Mouse (Mus musculus): ENCODE measurements at regions not wholly inside any gene's neighbourhood (a gene's known extent, or its start where the extent isn't known, plus 50 kb on each side); places are given as distances from the start of the nearest gene placed in this dataset.

DNA sequence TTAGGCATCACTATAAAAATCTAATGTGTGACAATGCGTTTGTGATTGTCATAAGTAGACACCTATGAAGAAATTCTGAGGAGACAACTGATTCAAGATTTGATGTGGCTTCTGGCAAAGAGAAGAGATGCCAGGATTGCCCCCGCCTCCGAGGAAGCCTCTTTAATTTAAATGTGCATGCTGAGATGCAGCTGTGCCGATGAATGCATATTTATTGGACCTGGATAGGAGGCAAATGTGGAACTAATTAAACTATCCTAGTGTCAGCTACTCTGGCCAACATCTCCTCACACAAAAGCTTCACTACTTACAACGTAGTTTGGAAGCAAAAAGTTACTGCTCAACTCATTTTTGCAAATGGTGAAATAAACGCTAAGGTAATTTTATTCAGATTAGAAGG is 173.4 kb upstream of the Dph6 start:
- in situ Hi-C loops (cut with MboI, MseI): no loop called here

DNA sequence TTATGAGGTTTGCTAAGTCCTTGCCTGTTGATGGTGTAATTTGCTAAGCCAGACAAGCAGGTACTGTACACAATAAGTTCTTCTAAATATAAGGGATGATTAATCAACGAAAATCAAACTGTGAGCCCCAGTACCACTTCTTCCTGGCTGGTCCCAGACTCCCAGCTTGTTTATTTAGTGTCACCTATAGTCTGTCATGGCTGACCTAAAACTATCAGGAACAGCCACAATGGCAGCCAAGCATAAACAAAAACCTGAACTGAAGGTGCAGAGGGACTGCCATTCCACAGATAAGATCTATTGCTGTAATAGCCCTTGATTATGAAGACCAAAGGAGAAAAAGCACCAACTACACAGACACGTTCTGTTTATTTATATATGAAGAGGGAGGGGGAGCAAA is 180.9 kb upstream of the Dph6 start:
- in situ Hi-C loops (cut with MboI, MseI): no loop called here

DNA sequence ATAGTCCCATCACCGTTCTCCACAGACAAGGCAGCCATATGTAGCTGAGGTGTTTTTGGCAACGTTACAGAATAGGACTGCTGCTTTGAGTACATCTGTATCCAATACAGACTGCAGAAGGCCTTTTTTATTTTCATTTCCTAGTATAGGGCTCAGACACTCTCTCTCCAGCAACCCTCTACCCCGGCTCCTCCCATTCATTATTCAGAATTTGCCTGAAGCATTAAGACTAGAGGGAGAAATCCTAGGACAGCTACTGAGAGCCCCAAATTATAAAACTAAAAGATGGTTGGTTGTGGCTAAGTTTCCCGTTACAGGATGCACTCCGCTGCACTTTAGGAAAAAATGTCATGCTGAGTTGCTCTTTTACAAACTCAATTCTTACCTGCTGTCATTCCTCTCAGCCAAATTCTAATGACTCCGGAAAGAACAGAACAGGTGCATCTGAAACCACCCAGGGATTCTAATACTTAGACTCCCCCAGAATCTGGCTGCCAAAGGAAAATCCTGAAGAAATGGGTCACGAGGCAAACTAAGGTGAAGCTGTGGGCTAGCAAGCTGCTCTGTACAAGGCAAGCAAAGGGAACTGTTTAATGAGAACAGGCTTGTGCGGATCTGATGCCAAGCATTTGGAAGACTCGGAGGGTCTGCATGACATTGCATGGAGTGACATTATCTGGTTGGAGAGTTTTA is 189.1 kb upstream of the Dph6 start:
- in situ Hi-C loops (cut with MboI, MseI): no loop called here

DNA sequence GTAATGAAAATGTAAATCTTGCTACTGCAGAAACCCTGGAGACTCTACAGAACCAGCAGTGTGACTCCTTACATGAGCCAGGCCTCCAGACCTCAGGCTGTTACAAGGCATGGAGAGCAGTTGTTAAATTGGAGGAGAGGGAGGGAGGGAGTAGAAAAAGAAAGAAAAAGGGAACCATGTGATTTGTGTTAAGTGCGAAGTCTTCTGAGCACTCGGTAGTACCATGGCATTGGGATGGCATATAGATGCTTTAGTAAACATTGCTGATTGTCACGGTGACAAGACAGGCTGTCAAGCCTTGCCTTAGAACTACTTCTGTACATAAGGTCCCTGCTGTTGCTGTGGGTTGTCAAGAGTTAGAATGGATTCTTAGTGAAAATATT is 189.6 kb upstream of the Dph6 start:
- in situ Hi-C loops (cut with MboI, MseI): no loop called here

DNA sequence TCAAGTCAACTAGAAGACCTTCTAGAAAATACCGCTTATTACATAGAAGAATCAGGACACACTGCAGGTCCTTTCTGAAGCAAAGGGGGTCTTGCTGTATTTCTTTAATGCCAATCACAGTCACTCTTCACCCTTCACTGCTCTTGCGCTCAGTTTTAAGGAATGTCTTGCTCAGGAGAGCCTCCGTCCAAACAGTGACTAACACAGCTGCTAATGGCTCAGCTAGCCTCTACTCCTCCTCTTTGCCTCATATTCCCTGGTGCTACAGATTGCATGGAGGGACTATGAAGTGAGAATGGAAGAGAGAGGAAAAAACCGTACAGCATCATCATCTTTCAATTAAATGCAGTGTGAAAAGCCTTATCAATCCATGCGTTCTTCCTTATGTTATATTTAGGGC is 193.7 kb upstream of the Dph6 start:
- in situ Hi-C loops (cut with MboI, MseI): no loop called here

DNA sequence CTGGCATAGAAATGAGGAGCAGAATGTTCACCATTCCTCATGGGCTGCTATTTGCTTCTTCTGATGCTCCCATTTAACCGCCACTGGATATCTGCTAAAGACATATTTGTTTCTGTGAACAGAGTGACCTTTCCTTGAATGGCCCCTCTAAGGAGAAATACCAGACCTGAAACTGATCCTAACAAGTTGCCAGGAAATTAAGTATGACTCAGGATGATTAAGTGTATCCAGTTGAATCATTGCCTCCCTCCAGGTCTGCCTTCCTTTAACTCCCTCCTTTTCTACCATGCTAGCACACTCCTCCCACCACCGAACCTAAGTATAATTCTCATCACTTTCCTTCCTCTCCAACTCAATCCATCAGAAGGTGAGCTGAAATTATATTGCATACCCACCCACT is 194.2 kb upstream of the Dph6 start:
- in situ Hi-C loops (cut with MboI, MseI): no loop called here

DNA sequence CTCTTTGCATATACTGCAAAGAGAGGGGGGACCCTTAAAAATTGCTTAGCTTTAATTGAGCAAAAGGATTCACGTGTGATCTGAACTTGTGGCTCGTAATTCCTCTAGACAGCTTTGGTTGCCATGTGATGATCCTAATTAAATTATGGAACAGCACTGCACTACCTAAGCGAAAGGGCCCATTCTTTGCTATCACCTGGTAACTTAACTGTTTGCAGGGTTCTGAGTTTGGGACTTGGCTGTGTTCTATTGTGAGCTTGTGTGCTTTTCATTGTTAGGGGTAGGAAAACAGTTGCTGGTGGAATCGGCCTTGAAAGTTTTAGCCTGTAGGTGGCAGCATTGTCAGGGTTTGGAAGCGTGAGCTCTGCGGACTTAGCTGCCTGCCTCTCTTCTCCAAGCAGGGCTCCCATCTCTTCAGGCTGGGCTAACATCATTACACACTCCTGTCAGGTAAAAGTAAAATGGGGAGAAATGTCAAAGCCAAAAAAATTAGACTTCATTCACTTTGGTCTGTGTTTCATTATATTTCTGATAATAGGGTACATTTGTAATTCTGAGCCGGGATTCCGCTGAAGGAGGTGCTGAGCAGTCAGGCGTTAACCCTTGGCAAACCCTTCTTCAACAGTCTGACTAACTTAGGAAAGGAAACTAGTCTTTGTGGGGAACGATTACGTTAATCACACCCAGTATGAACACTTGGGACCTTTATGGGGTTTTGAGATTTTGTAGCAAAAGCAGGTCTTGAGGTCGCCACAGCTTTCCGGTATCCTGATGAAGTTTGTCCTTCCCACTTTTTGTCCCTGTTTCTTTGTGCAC is 199.2 kb upstream of the Dph6 start:
- in situ Hi-C loops (cut with MboI, MseI): loop anchor here (10.0 kb wide), 1 partner anchor 1241 kb away; no protein-coding TSS in a partner anchor

DNA sequence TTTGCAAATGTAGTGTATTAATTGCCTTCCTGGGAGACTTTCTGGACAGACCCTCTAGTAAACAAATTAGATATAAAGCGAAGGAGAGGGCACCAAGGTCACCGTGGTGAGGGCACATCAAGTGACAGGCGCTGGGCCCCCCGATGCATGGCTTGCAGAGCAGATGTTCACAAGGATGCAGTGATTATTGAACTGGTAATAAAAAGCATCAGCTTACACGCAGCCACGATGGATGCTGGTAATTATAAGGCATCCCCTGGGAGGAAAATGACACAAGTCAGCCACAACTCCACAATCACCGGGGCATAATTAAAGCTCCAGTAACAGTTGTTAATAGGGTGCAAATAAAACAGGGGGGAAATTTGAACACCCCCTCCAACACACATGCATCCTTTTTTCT is 217.5 kb upstream of the Dph6 start:
- in situ Hi-C loops (cut with MboI, MseI): no loop called here

DNA sequence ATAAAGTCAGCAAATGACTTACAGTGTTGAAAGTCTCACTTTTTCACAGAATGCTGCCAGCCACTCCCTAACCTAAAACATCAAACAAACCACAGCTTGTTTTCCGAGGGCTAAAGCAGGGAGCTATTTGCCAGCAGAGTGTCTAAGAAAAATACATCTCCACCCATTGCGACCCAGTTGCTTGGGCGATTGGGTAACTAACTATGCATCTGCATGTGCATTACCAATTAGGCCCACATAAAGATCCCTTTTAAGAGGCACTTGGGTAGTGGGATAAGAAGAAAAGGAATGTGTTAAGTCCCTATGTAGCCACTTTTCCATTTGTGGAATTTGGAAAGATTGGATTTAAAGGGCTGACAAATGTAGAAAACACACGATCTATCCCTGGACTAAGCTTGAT is 218.3 kb upstream of the Dph6 start:
- in situ Hi-C loops (cut with MboI, MseI): no loop called here

DNA sequence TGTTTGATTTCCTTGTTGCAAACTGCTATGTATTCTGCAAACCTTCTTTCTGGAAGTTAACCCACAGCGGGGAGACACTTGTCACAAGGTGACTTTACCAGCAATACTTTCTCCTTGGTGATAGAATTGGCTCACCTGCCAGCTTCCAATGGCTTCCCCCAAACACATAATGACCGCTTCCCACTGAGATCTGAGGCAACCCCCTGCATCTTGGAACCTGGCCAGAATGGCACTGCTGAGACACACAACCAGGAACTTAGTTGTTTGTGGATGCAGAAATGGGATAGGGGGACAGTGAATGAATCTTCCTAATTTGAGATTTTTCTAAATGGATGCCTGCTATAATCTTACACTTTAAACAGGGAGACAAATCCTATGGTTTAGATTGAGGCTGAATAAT is 224.3 kb upstream of the Dph6 start:
- in situ Hi-C loops (cut with MboI, MseI): no loop called here

DNA sequence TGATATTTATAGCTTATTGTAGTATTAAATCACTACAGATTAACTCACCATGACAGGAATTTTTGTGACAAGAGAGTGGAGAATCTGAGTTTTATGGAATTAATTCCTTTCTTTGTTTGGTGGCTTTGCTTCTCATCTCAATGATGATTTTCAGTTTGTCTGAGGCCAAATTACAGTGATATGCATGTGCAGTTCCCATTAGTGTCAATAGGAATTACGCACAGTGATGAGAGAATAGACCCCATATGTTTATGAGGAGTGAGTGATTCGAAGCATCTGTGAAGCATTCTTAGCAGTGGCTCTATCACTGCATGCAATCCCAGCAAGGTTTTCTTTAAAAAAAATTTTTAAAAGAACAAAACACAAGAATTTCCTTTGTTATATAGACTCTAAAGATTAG is 225.0 kb upstream of the Dph6 start:
- in situ Hi-C loops (cut with MboI, MseI): no loop called here

DNA sequence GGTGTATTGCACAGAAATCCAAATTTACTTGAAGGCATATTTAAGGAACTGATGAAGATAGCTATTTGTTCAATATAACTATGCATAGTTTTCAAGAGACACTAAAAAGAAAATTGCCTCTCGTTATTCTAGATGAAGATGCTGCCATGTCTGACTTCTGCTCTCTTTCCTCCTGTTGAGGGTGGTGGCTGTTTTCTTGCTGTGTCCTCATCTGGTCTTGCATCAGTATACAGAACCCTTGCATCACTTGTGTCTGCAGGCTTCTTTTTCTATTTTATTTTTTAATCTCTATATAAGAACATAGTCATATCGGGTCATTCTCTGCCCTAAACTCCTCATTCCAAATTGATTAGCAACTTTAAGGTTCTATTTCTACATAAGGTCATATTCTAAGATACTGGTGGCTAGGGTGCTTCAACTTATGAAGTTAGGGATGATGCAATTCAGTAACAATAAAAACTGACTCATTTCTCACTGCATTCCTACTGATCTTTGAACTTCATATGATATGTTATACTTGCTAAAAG is 231.0 kb upstream of the Dph6 start:
- in situ Hi-C loops (cut with MboI, MseI): no loop called here

DNA sequence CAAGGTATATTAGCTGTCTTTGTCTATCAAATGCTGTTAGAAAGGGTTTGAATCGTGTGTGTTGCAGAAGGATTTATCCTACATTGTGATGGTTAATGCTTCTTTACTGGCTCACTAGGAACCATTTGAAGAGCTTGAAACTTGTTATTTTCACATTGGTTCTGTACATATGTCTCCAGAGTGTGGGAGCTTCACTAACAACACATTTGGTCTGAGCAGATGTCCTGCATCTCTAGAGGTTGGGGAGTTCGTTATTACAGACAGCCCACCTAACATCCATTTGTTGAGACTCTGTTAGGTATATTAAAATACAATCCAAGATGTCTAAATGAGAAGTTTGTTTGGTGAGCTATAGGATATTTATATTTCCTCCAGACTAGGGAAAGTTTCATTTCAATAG is 244.0 kb upstream of the Dph6 start:
- in situ Hi-C loops (cut with MboI, MseI): no loop called here

DNA sequence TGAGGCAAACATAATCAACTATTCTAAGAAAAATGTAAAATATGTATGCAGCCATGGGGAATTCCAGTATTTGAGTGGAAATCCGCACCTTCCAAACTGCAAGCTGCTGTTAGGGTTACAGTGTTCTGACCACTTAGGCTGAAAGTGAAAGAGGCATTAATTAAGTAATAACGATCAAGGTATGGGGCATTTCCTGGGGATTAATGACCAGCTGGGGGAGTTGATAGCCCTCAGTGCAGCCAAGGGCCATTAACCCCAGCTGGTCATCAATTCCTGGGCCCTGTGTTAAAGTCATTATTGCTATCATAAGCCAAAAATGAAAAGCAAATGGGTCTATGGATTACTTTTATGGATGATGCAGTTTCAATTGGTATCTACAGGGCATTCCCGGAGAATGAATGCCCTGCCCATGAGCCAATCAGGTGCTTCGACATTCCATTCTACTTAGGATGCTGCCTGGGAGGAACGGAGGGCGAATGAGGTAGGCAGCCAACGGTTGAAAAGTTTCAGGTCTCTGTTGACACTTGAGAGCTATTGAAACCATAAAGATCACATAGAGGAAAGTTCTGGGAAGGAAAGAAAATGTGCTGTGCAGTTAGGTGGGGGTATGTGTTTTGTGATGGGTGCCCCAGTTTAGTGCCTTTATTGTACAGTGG is 257.2 kb upstream of the Dph6 start:
- in situ Hi-C loops (cut with MboI, MseI): no loop called here

DNA sequence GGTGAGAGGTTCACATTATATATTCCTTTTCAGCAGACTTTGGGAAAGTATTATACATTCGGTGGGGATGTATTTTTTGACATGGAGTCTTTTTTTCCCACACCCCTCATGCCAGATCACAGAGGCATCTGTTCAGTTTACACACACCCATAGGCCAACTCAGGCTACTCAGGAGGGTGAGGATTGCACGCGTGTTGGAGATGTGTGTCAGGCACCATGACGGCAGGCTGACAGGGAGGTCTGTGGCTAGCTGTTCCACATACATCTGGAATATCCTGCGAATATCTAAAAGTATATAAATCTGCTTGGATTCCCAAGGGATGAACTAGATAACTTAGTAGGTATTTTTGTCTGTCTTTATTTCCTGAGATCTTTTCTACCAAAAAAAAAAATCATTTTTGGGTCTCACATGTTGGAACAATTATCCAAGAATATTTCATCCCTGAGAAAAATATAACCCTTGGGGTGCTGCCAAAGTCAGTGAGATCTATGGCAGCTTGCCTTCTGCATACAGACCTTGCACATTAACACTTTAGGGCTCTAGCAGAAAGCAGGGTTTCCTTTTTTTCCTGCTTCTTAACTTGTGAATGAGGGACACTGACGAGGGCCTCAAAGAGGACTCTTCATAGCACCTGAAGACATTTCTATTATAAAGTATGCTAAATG is 260.4 kb upstream of the Dph6 start:
- in situ Hi-C loops (cut with MboI, MseI): no loop called here

DNA sequence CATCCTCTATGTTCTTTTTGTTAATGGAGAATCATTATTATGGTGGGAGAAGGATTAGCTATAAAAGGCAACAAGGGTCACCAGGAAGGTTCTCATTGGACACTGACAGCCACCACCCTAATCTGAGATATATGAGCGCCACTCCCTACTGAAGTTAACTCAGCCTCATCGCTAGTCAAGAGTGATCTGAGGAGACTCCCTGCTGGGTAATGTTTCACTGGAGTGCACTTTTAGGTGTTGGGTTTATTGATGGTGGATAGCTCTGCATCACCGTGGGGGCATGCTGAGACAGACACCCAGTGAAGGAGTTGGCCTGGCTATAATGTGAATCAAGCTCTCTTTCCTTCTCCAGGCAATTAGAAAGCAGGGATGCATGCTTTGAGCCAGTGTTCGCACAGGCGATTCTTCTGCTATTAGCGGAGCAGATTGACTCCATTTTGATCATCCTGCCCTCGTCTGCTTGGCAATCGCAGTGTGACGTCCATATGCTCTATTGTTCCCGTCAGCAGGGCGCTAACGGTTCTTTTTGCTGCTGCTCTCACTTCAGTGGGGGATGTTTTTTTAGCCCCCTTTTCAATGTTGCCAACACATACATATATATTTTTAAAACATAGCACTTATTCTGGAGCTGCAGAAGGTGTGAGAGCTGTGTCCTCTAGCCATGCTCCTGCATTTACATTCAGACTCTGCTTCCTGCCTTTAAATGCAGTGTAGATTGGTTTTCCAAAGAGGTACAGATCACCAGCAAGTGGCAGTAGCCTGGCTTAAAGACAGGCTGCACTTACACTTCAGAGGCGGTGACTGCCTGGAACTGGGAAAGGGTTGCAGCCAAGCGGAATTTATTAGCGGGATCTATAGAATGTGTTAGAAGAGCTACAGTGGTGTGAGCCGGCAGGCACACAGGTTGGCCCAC is 263.9 kb upstream of the Dph6 start:
- in situ Hi-C loops (cut with MboI, MseI): no loop called here

DNA sequence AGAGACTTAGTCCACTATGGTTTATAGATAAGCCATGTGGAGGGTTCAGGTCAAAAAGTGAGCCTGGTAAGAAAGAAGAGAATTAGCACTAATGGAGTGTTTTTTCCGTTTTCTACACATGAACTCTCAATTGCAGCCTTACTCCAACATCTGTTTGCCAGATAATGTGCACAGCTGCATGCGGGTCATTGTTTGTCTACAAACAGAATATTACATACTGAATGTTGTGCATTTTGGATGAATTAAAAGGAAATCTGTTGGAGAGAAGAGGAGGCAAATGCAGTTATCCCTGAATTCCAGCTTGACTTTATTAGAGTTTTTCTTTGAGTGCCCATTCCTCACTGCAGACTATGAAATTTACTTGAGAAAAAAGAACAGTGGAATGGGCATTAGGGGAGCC is 269.1 kb upstream of the Dph6 start:
- in situ Hi-C loops (cut with MboI, MseI): no loop called here

DNA sequence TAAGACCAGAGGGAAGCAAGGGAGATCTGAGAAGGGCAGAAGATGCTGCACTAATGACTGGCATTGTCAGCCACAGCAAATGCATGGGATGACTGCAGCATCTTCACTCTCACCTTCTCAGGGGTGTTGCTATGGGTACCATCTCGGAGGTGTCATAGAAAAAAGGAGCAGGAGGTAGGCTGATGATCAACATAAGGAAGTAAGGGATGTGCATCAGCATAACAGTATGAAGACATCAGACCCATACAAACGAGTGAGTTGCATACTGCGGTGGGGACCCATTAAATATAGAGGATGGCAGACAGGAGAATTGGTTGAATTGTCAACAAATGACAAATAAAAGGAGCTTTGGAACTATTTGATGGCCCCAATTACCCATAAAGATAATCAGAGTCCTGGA is 280.7 kb upstream of the Dph6 start:
- in situ Hi-C loops (cut with MboI, MseI): no loop called here

DNA sequence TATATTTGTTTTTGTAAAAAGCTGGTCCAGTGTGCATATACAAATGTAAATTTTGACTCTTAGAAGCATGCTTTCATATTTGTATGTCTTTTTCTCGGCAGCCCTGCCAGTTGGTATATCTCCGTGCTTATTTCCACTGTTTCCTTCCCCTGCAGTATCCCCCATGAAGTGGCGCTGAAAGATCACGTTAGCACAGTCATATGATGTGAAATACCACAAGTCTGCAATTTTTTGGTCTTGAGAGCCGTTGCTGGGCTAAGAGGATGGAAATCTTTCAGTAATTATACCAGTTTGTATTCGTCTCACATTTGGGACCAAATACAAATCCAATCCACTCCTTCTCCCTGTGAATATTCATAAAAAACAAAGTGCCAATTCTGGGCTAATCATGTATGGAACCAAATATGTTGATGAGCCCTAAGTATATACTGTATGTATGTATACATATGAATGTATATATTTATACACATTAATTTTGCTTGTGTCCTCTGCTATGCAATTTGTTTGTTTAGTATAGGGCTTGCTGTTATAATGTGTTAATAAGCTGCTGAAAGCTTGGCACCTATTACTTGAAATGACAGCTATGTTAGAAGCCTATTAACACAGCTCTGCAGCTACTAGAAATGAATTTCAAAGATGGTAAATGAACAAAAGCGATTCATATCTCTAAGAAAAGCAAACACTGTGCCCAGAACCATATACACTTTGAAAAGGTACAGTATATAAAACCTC is 283.8 kb upstream of the Dph6 start:
- in situ Hi-C loops (cut with MboI, MseI): no loop called here

DNA sequence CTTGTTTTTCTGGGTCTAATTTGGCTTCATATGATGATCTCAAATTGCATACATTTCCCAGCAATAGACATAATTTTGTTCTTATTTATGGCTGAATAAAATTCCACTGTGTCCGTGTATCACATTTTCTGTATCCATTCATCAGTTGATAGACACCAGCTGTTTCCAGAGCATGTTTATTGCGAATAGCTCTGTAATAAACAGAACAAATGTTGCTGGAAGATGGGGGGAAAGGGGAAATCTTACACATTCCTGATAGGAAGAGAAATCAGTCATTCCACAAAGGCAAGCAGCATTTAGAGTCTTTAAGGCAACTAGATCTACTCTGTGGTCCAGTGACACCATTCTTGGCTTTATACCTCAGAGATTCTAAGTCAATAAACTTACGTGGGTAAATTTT is 311.3 kb upstream of the Dph6 start:
- in situ Hi-C loops (cut with MboI, MseI): loop anchor here (10.0 kb wide), 1 partner anchor 929 kb away; no protein-coding TSS in a partner anchor

Data from regulatory T cell (primary cell).